Mouse (Mus musculus) liver, adult (tissue): ENCODE results near the gene Cdkn2aipnl.

Source experiments
- GATA4 ChIP-seq: IDR thresholded peaks from 2 replicates; pipeline ENCODE4 v1.6.1; 2014; ENCODE audit warnings: mild to moderate bottlenecking, low read length; ENCODE audit not compliant: insufficient replicate concordance

Gene Cdkn2aipnl

DNA sequence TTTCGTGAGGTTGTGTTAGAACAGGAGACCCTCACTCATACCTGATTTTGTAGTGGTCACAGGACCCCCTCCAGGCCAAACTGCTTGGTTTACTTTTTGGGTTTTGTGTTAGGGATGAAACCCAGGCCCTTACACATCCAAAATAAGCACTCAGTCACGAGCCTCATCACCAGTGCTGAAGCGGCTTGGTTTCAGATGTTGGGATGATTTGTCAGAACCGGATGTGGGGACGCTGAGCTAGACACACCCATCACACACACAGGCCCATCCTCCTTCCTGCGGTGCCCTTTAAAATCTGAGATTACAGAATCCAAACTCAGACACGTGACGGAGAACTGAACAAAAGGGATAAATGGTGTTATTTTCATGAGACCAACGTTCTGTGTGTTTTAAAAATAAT lies 1.4 kb downstream of the Cdkn2aipnl start:
- no peak for TF ChIP-seq GATA4

DNA sequence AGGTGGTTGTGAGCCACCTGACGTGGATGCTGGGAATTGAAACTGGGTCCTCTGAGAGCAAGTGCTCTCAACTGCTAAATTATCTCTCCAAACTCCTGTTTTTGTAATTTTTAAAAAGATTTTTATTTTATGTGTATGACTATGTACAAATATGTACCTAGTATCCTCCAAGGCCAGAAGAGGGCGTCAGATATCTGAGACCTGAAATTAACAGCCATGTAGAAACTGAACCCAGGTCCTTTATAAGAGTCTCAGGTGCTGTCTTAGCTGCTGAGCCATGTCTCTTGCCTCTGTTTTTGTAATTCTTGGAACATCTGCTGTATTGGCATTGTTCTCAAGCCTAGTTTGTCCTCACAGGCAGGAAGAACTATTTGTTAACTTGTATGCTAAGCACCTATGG lies 2.0 kb downstream of the Cdkn2aipnl start:
- TF ChIP-seq GATA4 = no peak

DNA sequence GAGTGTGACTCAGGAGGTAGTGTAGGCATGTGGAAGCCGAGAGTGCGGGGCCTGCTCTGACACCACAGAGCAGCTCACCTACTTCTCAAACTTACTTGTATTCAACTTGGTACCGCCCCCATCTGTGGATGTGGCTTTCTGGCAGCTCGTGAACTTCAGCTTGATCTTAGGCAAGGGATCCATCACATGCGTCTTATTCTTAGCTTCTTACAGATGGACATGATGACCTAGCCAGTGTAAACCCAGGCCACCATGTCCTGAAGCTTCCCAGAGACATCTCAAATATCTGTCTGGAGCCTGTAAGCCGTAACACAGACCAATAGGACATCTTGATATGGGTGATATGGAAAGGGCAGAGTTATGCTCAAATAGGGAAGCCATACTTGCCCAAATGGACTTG lies 4.2 kb downstream of the Cdkn2aipnl start:
- TF ChIP-seq GATA4 = no peak

DNA sequence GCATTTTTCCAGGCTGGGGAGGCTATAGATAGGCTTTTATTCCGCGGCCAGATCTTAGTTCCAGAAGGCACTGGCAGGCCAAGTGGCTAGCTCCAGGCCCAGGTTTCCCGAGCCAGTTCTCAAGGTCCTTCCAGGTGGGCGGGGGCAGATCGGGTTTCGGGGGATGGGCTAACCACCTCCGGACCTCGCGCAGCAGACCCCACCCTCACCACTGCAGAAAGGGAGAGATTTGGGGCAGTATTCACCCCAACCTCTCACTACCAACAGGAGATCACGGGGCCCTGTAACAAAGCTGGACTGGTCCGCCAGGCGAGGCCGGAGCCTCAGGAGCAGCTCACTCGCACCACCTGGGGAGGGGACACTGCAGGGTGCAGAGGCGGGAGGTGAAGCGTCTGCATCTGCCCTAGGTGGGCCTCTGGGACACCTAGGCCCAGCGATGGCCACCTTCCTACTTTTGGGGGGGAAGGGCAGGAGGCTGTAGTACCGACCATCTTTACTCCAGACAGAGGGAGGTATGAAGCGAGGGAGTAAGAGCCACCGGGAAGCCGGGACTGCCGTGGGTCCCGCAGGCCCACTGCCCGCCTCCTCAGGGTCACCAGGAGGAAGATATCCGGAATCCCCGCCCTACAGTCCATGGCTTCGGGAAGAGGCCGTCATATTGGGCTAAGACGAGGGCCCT lies 32.3 kb downstream of the Cdkn2aipnl start:
- TF ChIP-seq GATA4 = no peak

DNA sequence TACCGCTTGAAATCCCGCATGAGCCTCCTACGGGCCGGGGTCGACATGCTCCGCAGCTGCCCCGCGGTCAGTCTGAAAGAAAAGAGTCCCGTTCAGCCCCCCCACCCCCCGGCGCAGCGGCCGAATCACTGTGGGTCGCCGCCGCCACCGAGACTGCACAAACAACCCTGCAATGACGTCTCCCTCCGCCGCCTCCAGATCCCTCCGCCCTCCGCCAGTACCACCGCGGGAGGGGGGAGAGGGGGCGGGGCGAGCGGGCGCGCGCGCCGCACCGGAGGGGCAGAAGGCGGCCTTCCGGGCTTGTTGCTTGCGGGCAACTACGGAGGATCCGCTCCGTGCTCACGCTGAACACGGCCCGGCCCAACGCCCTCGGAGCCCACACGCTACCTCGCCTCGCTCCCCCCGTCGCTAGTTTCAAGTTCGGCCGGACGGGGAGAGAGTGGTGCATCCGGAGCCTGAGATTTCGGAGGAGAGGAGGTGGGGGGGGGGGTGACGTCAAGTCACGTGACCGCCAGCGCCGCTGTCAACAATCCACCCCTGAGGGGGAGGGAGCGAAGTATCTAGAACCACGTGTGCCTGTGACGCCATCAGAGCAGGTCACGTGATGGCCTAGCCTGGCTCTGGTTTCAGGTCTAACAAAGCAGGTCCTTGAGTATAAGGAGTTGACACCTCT lies 33.0 kb downstream of the Cdkn2aipnl start, which contains the start of gene Ube2b:
Gene Ube2b, minus strand, starts transcription at position 473 of the 673 bp plus-strand sequence.
- TF ChIP-seq GATA4 = peak; percentile 72; the same call in 1 of the 2 replicates

DNA sequence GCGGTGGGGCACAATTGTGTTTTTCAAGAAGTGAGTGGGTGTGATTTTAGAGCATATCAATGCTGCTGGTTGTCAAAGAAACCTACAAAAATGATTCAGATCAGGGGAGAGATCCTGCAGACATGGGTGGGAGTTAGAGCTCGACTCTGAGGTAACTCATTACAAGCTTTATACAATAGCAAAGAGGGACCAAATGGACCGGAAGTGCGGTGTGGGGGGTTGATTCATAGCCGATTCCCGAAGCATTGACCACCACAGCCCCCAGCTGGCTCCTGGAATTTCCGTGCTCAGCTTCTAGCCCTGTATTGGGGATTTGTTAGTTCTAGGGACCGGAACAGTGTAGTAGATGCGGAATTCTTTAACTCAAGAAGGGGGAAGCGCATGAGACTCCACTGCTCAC lies 33.9 kb downstream of the Cdkn2aipnl start:
- TF ChIP-seq GATA4 = no peak

GRCm38 (mm10) chr11:52001861-52002260 lies 34.4 kb downstream of the Cdkn2aipnl start:
- TF ChIP-seq GATA4 = no peak

DNA sequence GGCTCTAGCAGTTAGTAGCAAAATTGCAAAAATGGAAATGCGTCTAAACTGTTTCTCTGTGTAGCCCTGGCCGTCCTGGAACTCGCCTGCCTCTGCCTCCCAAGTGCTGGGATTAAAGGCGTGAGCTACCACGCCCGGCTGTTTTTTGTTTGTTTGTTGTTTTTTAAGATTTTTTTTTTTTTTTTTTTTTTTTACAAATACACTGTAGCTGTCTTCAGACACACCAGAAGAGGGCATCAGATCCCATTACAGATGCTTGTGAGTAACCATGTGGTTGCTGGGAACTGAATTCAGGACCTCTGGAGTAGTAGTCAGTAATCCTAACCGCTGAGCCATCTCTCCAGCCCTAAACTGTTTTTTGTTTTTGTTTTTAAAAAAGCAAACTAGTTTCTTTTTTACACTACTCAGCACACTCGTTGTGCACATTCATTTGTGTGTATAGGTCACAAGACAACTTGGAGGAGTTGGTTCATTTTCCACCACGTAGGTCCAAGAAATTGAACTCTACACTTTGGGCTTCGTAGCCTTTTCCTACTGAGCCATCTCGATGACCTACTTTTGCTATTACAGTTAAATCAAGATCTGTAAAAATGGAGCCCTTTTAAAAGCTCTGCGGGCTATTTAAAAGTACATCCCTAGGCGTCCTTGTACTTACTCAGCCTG lies 35.5 kb downstream of the Cdkn2aipnl start:
- no peak for TF ChIP-seq GATA4

GRCm38 (mm10) chr11:52003505-52003771 lies 36.0 kb downstream of the Cdkn2aipnl start:
- no peak for TF ChIP-seq GATA4

GRCm38 (mm10) chr11:52003772-52004528 lies 36.5 kb downstream of the Cdkn2aipnl start, which contains the start of gene Cdkl3:
Gene Cdkl3 (plus strand): TSS chr11:52004221.
- TF ChIP-seq GATA4 = peak; percentile 41; the same call in 1 of the 2 replicates

- TF ChIP-seq GATA4 = no peak
Observed at GRCm38 (mm10) chr11:52005586-52005985, 38.1 kb downstream of the Cdkn2aipnl start.

- TF ChIP-seq GATA4 = no peak
Observed at GRCm38 (mm10) chr11:52011011-52011410, 43.5 kb downstream of the Cdkn2aipnl start.

DNA sequence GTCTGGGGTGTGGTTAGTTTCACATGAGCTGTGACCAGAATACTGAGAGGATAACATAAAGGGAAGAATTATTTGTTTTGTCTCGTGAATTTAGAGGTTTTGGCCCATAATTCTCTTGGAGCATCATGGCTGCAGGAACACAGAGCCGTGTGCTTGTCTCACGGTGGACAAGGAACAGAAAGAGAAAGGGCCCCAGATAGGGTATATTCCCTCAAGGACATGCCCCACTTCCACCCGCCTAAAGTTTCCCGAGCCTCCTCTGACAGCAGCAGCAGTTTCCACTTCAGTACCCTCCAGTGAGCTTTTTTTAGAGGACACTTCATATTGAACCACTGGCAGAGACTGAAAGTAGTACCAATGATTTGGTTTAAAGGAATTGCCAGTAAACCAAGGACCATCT lies 44.1 kb downstream of the Cdkn2aipnl start:
- no peak for TF ChIP-seq GATA4

DNA sequence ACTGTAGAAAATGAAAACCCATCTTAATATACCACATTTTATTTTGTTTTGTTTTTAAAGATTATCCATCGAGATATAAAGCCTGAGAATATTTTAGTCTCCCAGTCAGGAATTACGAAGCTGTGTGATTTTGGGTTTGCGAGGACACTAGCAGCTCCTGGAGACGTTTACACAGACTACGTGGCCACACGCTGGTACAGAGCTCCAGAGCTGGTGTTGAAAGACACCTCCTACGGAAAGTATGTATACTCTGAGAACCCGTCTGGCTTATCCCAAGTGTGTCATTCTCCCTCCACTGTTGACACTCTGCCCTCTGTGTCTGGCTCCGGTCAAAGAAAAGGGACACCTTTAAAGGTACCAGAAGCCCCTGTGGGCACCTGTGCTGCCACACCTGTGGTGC lies 50.8 kb downstream of the Cdkn2aipnl start:
- TF ChIP-seq GATA4 = no peak
